Mouse (Mus musculus) kidney, adult 2 months (tissue): ENCODE data around the gene Emc9. TPM values are rescaled to one million over a fixed set of nuclear protein-coding genes. Genes with fewer than 3 reads are reported as not detected.
A peak's percentile ranks its signal among the peaks of the same experiment; 100 is the strongest.

Experiments used
- DNase-seq: peaks from one replicate; pipeline ENCODE4 v3.0.0; 2021
- H3K27ac ChIP-seq: fragments of 200-500 bp; 2 replicates; pipeline ENCODE4 v1.5.1; 2012; ENCODE audit warnings: low read depth, low read length, control low read depth, inconsistent platforms; ENCODE audit not compliant: insufficient read depth
- H3K27me3 ChIP-seq: fragments of 200-500 bp; replicated peaks from 2 replicates; pipeline ENCODE4 v1.6.1; 2012; ENCODE audit warnings: mild to moderate bottlenecking, moderate library complexity, low read length, inconsistent platforms; ENCODE audit not compliant: control insufficient read depth, insufficient read depth
- H3K36me3 ChIP-seq: fragments of 200-500 bp; 2 replicates; pipeline ENCODE4 v1.6.1; 2012; ENCODE audit warnings: mild to moderate bottlenecking, moderate library complexity, low read length, inconsistent platforms; ENCODE audit not compliant: control insufficient read depth, insufficient read depth
- H3K4me1 ChIP-seq: fragments of 200-500 bp; 2 replicates; pipeline ENCODE4 v1.6.1; 2011; ENCODE audit warnings: low read length; ENCODE audit not compliant: control insufficient read depth, insufficient read depth
- H3K4me3 ChIP-seq: fragments of 200-500 bp; 2 replicates; pipeline ENCODE4 v1.5.1; 2011; ENCODE audit warnings: mild to moderate bottlenecking, low read depth, low read length, control low read depth; ENCODE audit not compliant: insufficient read depth
- CTCF ChIP-seq: fragments of 200-500 bp; conservative IDR thresholded peaks from 2 replicates; pipeline ENCODE4 v1.5.1; 2011; ENCODE audit warnings: low read depth, mild to moderate bottlenecking, control low read depth, low read length, moderate library complexity, mixed read lengths; ENCODE audit not compliant: insufficient read depth, insufficient read length
- POLR2A ChIP-seq: fragments of 200-500 bp; IDR thresholded peaks from one replicate; pipeline ENCODE4 v1.6.1; 2011; ENCODE audit warnings: low read depth, low read length, control low read depth
- WGBS: fragments of 180-500 bp; shearing (Covaris S2); methylation state at CpG from one replicate; pipeline ENCODE4 v1.1.7; 2018; 5-methylcytosine and 5-hydroxymethylcytosine counted together
- polyA plus RNA-seq: library from polyadenylated mRNA; depleted of rRNA; stranded (reverse); fragments of >200 nt; gene quantifications from 2 replicates; pipeline ENCODE4 v1.2.3, GENCODE M21; 2012; rRNA removed

Gene Emc9
- polyA plus RNA-seq, 1 experiment: 21.9 TPM

DNA sequence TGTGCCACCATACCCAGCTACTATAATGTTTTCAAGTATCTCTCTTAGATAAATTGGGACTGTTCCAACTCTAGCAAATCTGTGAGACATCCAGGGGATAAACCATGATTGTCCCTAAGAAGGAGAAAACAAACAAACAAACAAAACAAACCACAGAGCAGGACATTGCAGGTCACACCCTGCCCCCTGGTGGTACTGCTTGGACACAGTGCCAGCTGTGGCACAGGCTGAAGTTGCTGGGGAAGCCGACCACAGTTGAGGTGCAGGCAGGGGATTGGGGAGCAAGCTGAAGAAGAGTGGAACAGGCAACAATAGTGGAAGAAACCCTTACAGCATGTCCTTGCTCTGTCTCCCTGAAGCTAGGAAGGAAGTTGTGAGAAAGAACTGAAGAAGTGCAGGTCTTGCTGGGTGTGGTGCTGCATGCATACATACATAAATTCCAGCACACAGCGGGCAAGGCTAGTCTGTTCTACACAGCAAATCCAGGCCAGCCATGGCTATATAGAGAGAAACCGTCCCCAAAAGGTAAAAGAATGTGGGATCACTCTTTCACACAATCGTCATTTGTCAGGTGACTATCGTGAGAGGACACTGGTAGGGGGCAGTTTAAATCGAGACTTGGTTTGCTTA lies 48.9 kb downstream of the Emc9 start:
- Histone ChIP-seq H3K4me1 (no peaks in the 10 kb centered on the region), H3K36me3 (no peaks in the 10 kb centered on the region), H3K4me3 (no peak overlapping the region), H3K27me3 (no peaks in the 10 kb centered on the region), H3K27ac (no peak overlapping the region)
- DNase-seq: peak; percentile 52
- peak; percentile 79 for TF ChIP-seq CTCF
- TF ChIP-seq POLR2A: no peak
- 55% methylated on average over 6 of the region's 6 CpGs for WGBS

Other genes with a start within 250 kb of the Emc9 start
- 141 and 173 TPM in 2 replicates for gene Dhrs4, start 106.5 kb downstream of the Emc9 start, polyA plus RNA-seq
- 3.5 and 3.8 TPM in 2 replicates for gene Carmil3, start 94.7 kb downstream of the Emc9 start, polyA plus RNA-seq
- 0.11 and 0.22 TPM in 2 replicates for gene Cpne6, start 74.9 kb downstream of the Emc9 start, polyA plus RNA-seq
- not detected in 2 replicates for gene Nrl, start 60.3 kb downstream of the Emc9 start, polyA plus RNA-seq
- 22.9 and 27.4 TPM in 2 replicates for gene Pck2, start 45.0 kb downstream of the Emc9 start, polyA plus RNA-seq
- 223 and 243 TPM in 2 replicates for gene Dcaf11, start 25.3 kb downstream of the Emc9 start, polyA plus RNA-seq
- gene A730061H03Rik, start 24.9 kb downstream of the Emc9 start, polyA plus RNA-seq: 0.75 and 1.4 TPM in 2 replicates
- 115 and 116 TPM in 2 replicates for gene Fitm1, start 9.7 kb downstream of the Emc9 start, polyA plus RNA-seq
- 60.5 and 77.5 TPM in 2 replicates for gene Psme1, start 7.2 kb downstream of the Emc9 start, polyA plus RNA-seq
- 53.1 and 60.2 TPM in 2 replicates for gene Psme2, start 5.8 kb upstream of the Emc9 start, polyA plus RNA-seq
- 27.0 and 27.6 TPM in 2 replicates for gene Rnf31, start 6.4 kb upstream of the Emc9 start, polyA plus RNA-seq
- 36.9 and 39.9 TPM in 2 replicates for gene Irf9, start 18.3 kb upstream of the Emc9 start, polyA plus RNA-seq
- 11.4 and 13.3 TPM in 2 replicates for gene Rec8, start 32.7 kb upstream of the Emc9 start, polyA plus RNA-seq
- gene Ipo4, start 50.7 kb upstream of the Emc9 start, polyA plus RNA-seq: 69.7 and 84.9 TPM in 2 replicates
- 3.2 and 4.0 TPM in 2 replicates for gene Gm49378, start 52.6 kb upstream of the Emc9 start, polyA plus RNA-seq
- 109 and 110 TPM in 2 replicates for gene Tm9sf1, start 58.5 kb upstream of the Emc9 start, polyA plus RNA-seq
- gene Tssk4, start 64.9 kb upstream of the Emc9 start, polyA plus RNA-seq: 0.67 and 0.79 TPM in 2 replicates
- gene Mdp1, start 75.2 kb upstream of the Emc9 start, polyA plus RNA-seq: 22.4 and 27.2 TPM in 2 replicates
- 18.7 and 21.7 TPM in 2 replicates for gene Gmpr2, start 86.6 kb upstream of the Emc9 start, polyA plus RNA-seq
- 321 and 438 TPM in 2 replicates for gene Nedd8, start 86.8 kb upstream of the Emc9 start, polyA plus RNA-seq
- 9.9 and 10.2 TPM in 2 replicates for gene Tinf2, start 96.5 kb upstream of the Emc9 start, polyA plus RNA-seq
- 29.6 and 30.1 TPM in 2 replicates for gene Tgm1, start 128.6 kb upstream of the Emc9 start, polyA plus RNA-seq
- 70.0 and 86.9 TPM in 2 replicates for gene Rabggta, start 137.0 kb upstream of the Emc9 start, polyA plus RNA-seq
- gene Dhrs1, start 160.4 kb upstream of the Emc9 start, polyA plus RNA-seq: 223 and 228 TPM in 2 replicates
- 12.9 and 16.1 TPM in 2 replicates for gene Nop9, start 160.4 kb upstream of the Emc9 start, polyA plus RNA-seq
- gene Cideb, start 173.2 kb upstream of the Emc9 start, polyA plus RNA-seq: 485 and 513 TPM in 2 replicates
- gene Ltb4r2, start 176.1 kb upstream of the Emc9 start, polyA plus RNA-seq: 0.56 and 0.76 TPM in 2 replicates
- gene Ltb4r1, start 180.7 kb upstream of the Emc9 start, polyA plus RNA-seq: 0.75 and 1.1 TPM in 2 replicates
- gene Adcy4, start 198.8 kb upstream of the Emc9 start, polyA plus RNA-seq: 16.8 and 16.9 TPM in 2 replicates
- gene Ripk3, start 203.6 kb upstream of the Emc9 start, polyA plus RNA-seq: 3.5 and 4.7 TPM in 2 replicates
- 4.3 and 5.0 TPM in 2 replicates for gene Nfatc4, start 237.8 kb upstream of the Emc9 start, polyA plus RNA-seq